Mouse (Mus musculus) heart, embryonic 14.5 days (tissue): ENCODE results near the gene Sun1. TPM values are rescaled to one million over a fixed set of nuclear protein-coding genes. Genes with fewer than 3 reads are reported as not detected.

Experiments
- ATAC-seq: fragments of 200-750 bp; cut with Nextera tagmentation; 2 replicates; pipeline ENCODE4 v1.8.0; 2017; ENCODE audit warnings: low read depth, moderate TSS enrichment; ENCODE audit not compliant: insufficient number of reproducible peaks, insufficient read depth, low FRiP score
- H3K27ac ChIP-seq, 2 experiments: fragments of 200-500 bp in 1 of 2; fragments of 300-500 bp in 1 of 2; sonication (generic) in 1 of 2; replicated peaks in 1 of 2; 2 replicates each; pipeline ENCODE4 v1.5.1; 2012 to 2014; ENCODE audit warnings: low read depth in 2 of 2, low read length in 2 of 2, control low read depth in 1 of 2, mild to moderate bottlenecking in 1 of 2, mixed read lengths in 1 of 2; ENCODE audit not compliant: control insufficient read depth in 1 of 2, insufficient read depth in 1 of 2
- H3K27me3 ChIP-seq: fragments of 300-500 bp; sonication (generic); 2 replicates; pipeline ENCODE4 v1.6.1; 2014; ENCODE audit warnings: mild to moderate bottlenecking, low read length, control low read depth; ENCODE audit not compliant: control insufficient read depth, insufficient read depth
- H3K36me3 ChIP-seq: fragments of 300-500 bp; sonication (generic); 2 replicates; pipeline ENCODE4 v1.6.1; 2014; ENCODE audit warnings: mild to moderate bottlenecking, control low read depth, low read length, mixed read lengths; ENCODE audit not compliant: control insufficient read depth, insufficient read depth
- H3K4me1 ChIP-seq, 2 experiments: fragments of 200-500 bp in 1 of 2; fragments of 300-500 bp in 1 of 2; sonication (generic) in 1 of 2; 2 replicates each; pipeline ENCODE4 v1.6.1; 2012 to 2014; ENCODE audit warnings: low read length in 2 of 2, control low read depth in 1 of 2, mixed read lengths in 1 of 2; ENCODE audit not compliant: control insufficient read depth in 2 of 2, insufficient read depth in 2 of 2
- H3K4me2 ChIP-seq: fragments of 300-500 bp; sonication (generic); 2 replicates; pipeline ENCODE4 v1.6.1; 2014; ENCODE audit warnings: mild to moderate bottlenecking, low read length
- H3K4me3 ChIP-seq, 2 experiments: fragments of 200-500 bp in 1 of 2; fragments of 300-500 bp in 1 of 2; sonication (generic) in 1 of 2; 2 replicates each; pipeline ENCODE4 v1.5.1; 2012 to 2014; ENCODE audit warnings: low read length in 2 of 2, mild to moderate bottlenecking in 2 of 2, control low read depth in 1 of 2, low read depth in 1 of 2, moderate library complexity in 1 of 2; ENCODE audit not compliant: control insufficient read depth in 1 of 2, insufficient read depth in 1 of 2
- H3K9ac ChIP-seq: fragments of 300-500 bp; sonication (generic); 2 replicates; pipeline ENCODE4 v1.6.1; 2014; ENCODE audit warnings: mild to moderate bottlenecking, low read length
- H3K9me3 ChIP-seq: fragments of 300-500 bp; sonication (generic); 2 replicates; pipeline ENCODE4 v1.6.1; 2016; ENCODE audit warnings: low read length, control low read depth; ENCODE audit not compliant: control insufficient read depth
- WGBS: fragments of 180-500 bp; shearing (Covaris S2); extraction: QIAGEN DNeasy Blood & Tissue Kit; methylation state at CpG from one replicate; pipeline ENCODE4 v1.1.7; 2014; 5-methylcytosine and 5-hydroxymethylcytosine counted together
- polyA plus RNA-seq: library from polyadenylated mRNA; unstranded; fragments of >200 nt; fragmentation: Nextera tagmentation; extraction: Ambion mirVana; gene quantifications from 2 replicates; pipeline ENCODE4 v1.2.1, GENCODE M21; 2014

Sun1 gene
- polyA plus RNA-seq, 1 experiment from 2014 or later = 41.4 TPM

DNA sequence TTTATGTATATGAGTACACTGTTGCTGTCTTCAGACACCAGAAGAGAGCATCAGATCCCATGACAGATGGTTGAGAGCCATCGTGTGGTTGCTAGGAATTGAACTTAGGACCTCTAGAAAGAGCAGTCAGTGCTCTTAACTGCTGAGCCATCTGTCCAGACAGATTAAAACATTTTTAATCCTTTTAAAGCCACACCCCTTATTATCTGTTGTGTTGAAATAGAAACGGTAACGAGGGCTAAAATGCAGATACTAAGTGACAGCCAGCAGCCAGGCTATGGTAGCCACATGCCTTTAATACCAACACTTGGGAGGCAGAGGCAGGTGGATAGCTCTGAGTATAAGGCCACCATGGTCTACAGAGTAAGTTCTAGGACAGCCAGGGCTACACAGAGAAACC, 31.6 kb downstream of the Sun1 start:
- H3K4me2 ChIP-seq = no peak overlapping the region
- WGBS = 82% methylated on average over 3 of the region's 3 CpGs
- H3K9ac ChIP-seq = no peak overlapping the region
- peaks cover 90% of the 10 kb centered on the region for H3K36me3 ChIP-seq
- ATAC-seq = no peak
- no peak overlapping the region for H3K4me3 ChIP-seq
- H3K9me3 ChIP-seq = no peaks in the 10 kb centered on the region
- no peak overlapping the region for H3K27ac ChIP-seq
- H3K4me1 ChIP-seq = no peaks in the 10 kb centered on the region
- H3K27me3 ChIP-seq = no peaks in the 10 kb centered on the region

DNA sequence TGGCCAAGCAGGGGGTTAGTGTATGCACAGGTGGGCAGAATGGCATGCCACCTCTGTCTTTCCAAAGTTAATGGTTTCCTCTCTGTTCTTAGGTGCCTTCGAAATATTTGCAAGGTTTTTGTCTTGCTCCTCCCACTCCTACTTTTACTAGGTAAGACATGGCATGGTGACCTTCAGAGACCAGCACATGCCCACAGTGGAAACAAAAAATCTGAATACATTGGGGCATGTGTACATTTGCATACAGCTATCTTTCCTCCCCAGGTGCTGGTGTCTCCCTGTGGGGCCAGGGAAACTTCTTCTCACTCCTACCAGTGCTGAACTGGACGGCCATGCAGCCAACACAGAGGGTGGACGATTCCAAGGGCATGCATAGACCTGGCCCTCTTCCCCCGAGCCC, 34.0 kb downstream of the Sun1 start:
- 92% methylated on average over 4 of the region's 4 CpGs for WGBS
- H3K27ac ChIP-seq = no peak overlapping the region
- no peak overlapping the region for H3K4me2 ChIP-seq
- ATAC-seq = no peak
- H3K9me3 ChIP-seq = no peaks in the 10 kb centered on the region
- H3K36me3 ChIP-seq = peaks cover 92% of the 10 kb centered on the region
- H3K4me1 ChIP-seq = no peaks in the 10 kb centered on the region
- H3K9ac ChIP-seq = no peak overlapping the region
- no peaks in the 10 kb centered on the region for H3K27me3 ChIP-seq
- no peak overlapping the region for H3K4me3 ChIP-seq

DNA sequence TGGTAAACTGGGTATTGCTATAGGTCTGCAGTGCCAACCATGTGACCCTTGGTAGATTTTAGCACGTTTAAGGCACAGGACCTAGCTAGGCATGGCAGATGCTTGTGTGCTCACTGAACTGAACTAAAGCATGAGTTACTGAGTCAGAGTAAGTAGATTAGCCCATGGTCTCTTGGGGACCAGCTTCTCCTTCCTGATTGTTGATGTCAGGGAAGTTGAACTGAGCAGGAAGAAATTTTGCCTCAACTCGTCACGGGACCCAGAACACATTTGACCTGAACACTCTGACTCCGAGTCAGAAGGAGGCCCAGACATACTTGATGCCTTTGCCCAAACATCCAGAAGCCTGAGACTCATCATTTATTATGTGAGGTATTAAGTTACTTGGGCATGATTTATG, 37.0 kb downstream of the Sun1 start:
- ATAC-seq = no peak
- H3K4me1 ChIP-seq = peaks cover 3 to 14% of the 10 kb centered on the region in 2 experiments
- H3K4me2 ChIP-seq = no peak overlapping the region
- peaks cover 98% of the 10 kb centered on the region for H3K36me3 ChIP-seq
- H3K9ac ChIP-seq = no peak overlapping the region
- H3K27me3 ChIP-seq = no peaks in the 10 kb centered on the region
- no peaks in the 10 kb centered on the region for H3K9me3 ChIP-seq
- WGBS = 91% methylated on average over 4 of the region's 4 CpGs
- H3K4me3 ChIP-seq = no peak overlapping the region
- no peak overlapping the region for H3K27ac ChIP-seq

DNA sequence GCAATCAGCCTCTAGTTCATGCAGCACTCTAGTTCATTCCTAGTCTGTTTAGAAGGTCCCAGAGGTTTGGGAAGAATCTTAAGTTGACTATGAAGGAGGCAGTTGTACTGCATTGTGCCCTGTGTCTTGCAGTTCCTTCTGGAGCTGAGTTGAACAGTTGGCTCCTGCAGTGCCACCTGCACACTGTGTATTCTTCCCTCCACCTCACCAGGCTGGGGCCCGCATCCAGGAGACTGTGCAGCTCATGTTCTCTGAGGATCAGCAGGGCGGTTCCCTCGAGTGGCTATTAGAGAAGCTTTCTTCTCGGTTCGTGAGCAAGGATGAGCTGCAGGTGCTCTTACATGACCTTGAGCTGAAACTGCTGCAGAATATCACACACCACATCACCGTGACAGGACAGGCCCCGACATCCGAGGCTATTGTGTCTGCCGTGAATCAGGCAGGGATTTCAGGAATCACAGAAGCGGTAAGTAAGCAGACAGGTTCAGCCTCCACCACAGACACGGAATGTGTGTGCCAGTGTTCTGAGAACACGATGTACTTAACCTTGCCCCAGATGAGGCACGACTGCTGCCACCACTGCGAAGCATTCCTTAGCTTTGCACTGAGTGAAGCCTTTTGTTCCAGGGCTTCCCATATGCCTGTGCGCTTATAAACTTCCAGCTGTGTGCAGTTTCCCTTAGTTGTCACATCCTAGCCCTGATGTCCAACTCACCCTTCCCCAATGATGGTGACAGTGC, 40.8 kb downstream of the Sun1 start:
- Histone ChIP-seq H3K27ac (peak overlapping the region; percentile 1 to 51; a peak in 2 of 4 replicates), H3K4me1 (peaks cover 7 to 25% of the 10 kb centered on the region in 2 experiments), H3K36me3 (peaks cover 94% of the 10 kb centered on the region), H3K27me3 (no peaks in the 10 kb centered on the region), H3K9me3 (no peaks in the 10 kb centered on the region), H3K9ac (peak overlapping the region; percentile 34), H3K4me2 (no peak overlapping the region), H3K4me3 (no peak overlapping the region)
- 64% methylated on average over 15 of the region's 15 CpGs for WGBS
- ATAC-seq = no peak

DNA sequence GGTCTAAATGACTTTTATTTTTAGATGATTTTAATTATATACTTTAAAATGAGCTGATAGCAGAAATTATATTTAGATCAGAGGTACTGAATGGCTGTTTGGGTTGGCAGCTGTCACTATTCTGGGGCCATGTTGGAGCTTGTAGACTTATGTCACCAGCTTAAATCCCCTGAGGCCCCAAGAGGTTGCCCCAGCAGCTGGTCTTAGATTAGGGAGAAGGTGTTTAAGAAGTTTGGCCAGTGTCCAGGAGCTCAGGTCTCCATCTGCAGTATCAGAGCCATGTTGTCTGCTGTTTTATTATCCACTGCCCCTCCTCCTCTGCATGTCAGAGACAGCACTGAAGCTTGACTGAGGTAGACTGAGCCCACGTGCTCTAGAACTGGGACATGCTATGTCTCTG, 42.9 kb downstream of the Sun1 start:
- H3K27me3 ChIP-seq = no peaks in the 10 kb centered on the region
- peaks cover 94% of the 10 kb centered on the region for H3K36me3 ChIP-seq
- ATAC-seq = peak; percentile 28; the same call in 1 of the 2 replicates
- H3K9me3 ChIP-seq = no peaks in the 10 kb centered on the region
- peak overlapping the region in 1 of 2 experiments; percentile 61; a peak in 1 of 4 replicates for H3K27ac ChIP-seq
- no peak overlapping the region for H3K9ac ChIP-seq
- H3K4me3 ChIP-seq = no peak overlapping the region
- 33% methylated on average over 1 of the region's 1 CpGs for WGBS
- H3K4me1 ChIP-seq = peaks cover 9 to 30% of the 10 kb centered on the region in 2 experiments
- no peak overlapping the region for H3K4me2 ChIP-seq

DNA sequence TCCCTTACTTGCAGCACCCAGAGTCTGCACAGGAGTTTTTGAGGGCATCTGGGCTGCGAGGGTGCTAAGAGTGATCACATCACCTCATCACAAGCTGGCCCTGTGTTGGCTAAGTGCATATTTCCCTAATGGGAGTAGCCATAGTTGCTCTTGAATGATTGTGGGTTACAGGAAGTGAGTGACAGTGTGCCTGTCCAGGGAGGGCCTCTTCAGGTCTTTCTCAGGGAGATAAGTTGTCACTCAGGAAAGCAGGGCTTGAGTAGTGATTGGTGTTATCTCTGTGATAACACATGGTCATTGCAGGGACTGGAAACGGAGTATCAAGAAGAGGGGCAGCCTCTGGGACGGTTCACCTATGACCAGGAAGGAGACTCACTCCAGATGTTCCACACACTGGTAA, 47.3 kb downstream of the Sun1 start:
- Histone ChIP-seq H3K9ac (peak overlapping the region; percentile 16; the same call in 1 of the 2 replicates), H3K27me3 (no peaks in the 10 kb centered on the region), H3K4me2 (no peak overlapping the region), H3K36me3 (peaks cover 73% of the 10 kb centered on the region), H3K27ac (no peak overlapping the region), H3K4me1 (peaks cover 11 to 20% of the 10 kb centered on the region in 2 experiments), H3K9me3 (no peaks in the 10 kb centered on the region), H3K4me3 (no peak overlapping the region)
- WGBS = 40% methylated on average over 3 of the region's 3 CpGs
- ATAC-seq = no peak

DNA sequence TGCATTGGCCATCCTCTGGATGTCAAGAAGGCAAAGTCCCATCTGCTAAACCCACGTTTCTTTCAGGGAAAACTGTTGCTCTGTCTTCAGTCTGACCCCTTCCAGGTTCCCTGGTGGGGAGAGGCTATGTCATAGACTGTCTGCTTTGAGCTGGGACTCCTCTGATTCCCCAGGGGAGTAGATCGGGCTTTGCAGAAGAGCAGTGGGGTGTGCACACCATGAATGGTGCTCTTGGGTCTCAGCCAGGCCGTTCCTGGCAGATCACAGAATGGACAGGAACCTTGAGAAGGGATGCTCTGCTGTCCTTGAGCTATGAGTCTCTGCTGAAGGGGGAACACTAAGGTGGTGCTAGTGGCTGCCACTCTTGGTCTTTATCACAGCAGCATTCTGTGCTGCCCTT, 48.4 kb downstream of the Sun1 start:
- 85% methylated on average over 3 of the region's 3 CpGs for WGBS
- no peak overlapping the region for H3K9ac ChIP-seq

DNA sequence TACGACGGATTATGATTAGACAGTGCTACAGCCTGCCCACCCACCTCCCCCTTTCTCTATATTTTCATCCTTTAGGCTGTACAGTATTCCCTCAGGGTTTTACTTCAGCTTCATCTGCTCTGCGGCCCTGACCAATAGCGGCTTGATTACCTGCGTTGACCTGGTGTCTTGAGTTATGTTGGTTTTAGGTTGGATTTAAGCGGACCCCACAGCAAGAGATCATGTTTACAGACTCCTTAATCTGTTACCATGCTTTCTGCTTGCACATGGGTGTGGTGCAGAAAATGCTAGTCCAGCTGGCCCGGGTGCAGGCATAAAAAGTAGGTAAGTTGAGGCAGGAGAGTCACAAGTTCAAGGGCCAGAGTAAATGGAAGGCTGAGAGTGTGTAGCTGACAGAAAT, 50.8 kb downstream of the Sun1 start:
- Histone ChIP-seq H3K4me2 (peak overlapping the region; percentile 96), H3K27ac (peak overlapping the region; percentile 77 to 91), H3K36me3 (peaks cover 48% of the 10 kb centered on the region), H3K9ac (peak overlapping the region; percentile 81), H3K27me3 (no peaks in the 10 kb centered on the region), H3K4me3 (peak overlapping the region in 1 of 2 experiments; percentile 77; a peak in 1 of 4 replicates), H3K9me3 (no peaks in the 10 kb centered on the region), H3K4me1 (peaks cover 23 to 40% of the 10 kb centered on the region in 2 experiments)
- 87% methylated on average over 7 of the region's 7 CpGs for WGBS
- ATAC-seq = no peak

More for the DNA sequence above, 48.4 kb downstream of the Sun1 start:
- no peak overlapping the region for H3K4me3 ChIP-seq
- H3K27me3 ChIP-seq = no peaks in the 10 kb centered on the region
- peaks cover 67% of the 10 kb centered on the region for H3K36me3 ChIP-seq
- no peak overlapping the region for H3K27ac ChIP-seq
- H3K9me3 ChIP-seq = no peaks in the 10 kb centered on the region
- H3K4me1 ChIP-seq = peaks cover 13 to 16% of the 10 kb centered on the region in 2 experiments
- ATAC-seq = no peak
- no peak overlapping the region for H3K4me2 ChIP-seq
